Mouse (Mus musculus) cerebellum, adult 9-11 months (tissue): ENCODE data around the gene Abcg2.
"Not testable (repeated sequence)": the region's sequence is repeated elsewhere in the genome, so short reads cannot be mapped to it uniquely, and the experiment has no call there.

Source experiments
- DNase-seq: peaks from one replicate; pipeline ENCODE4 v3.0.0; 2022

Abcg2 gene

DNA sequence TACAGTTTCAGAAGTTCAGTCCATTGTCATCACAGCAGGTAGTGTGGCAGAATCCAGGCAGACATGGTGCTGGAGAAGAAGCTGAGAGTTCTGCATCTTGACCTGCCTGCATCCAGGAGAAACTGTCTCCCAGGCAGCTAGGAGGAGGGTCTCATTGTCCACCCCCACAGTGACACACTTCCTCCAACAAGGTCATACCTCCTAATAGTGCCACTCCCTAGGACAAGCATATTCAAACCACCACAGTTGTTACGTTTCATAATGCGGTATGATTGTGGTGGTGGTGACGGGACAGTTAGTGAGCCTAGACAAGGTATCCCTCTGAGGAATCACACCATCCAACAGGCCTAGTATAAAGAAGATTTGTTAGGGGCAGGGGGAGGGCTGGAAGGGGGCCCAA lies at the start of gene Abcg2:
Abcg2 (plus strand) TSS at position 301 of the 400 bp plus-strand sequence.
- not testable (repeated sequence) for DNase-seq

DNA sequence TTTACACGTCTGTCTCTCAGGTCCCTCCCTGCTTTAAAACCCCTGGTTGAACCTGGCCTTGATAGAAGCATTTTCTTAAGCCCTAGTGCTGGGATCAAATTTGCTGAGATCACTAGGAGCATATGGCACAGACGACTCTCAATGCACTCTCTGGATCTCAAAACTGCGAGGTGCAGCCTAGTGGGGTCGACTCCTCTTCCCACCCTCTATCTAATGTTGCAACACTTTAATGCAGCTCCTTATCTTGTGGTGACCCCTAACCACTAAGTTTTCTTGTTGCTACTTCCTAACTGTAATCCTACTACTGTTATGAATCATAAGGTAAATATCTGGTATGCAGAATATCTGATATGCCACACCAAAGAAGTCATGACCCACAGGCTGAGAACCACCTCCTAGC lies 44.1 kb upstream of the Abcg2 start:
- not testable (repeated sequence) for DNase-seq

GRCm38 (mm10) chr6:58542852-58543251 lies 41.5 kb upstream of the Abcg2 start:
- DNase-seq: not testable (repeated sequence)

DNA sequence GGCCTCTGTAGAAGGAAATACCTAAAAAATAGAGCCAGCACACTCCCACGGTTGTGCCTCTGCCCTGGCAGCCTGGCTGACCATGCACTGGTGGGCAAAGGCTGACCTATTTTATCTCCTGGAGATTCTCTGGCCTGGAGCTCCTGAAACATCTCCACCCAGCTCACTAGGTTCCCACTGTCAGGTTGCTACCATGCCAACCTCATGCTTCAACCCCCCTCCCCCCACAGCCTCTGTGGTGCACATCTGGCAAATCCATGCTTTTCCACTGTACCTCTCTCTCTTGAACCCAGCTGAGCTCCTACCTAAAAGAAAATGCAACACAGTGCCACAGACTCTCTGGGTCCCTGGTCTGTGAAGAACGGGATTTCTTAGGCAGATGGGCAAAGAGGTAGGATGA lies 39.4 kb upstream of the Abcg2 start:
- DNase-seq: not testable (repeated sequence)

DNA sequence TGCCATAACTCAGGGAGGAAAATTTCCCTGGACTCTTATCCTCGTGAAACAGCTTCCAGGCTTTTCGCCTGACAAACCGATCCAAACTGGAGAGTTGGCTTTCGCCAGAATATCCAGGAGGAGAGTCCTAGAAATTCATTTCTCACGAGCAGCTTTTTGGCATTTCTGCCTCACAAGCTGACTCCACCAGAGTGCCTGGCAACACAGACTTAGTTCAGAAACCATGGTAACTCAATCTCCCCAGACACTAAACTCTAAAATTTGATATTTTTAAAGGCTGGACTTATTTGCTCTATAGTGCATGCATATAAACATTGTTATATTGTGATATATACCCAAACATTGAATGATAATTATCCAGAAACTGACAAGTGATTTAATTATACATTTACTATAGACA lies 38.3 kb upstream of the Abcg2 start:
- DNase-seq: not testable (repeated sequence)

- DNase-seq: peak; percentile 11
These were observed 37.5 kb upstream of the Abcg2 start for GRCm38 (mm10) chr6:58546816-58547215.

- not testable (repeated sequence) for DNase-seq
These were observed 30.5 kb upstream of the Abcg2 start for GRCm38 (mm10) chr6:58553812-58554211.

DNA sequence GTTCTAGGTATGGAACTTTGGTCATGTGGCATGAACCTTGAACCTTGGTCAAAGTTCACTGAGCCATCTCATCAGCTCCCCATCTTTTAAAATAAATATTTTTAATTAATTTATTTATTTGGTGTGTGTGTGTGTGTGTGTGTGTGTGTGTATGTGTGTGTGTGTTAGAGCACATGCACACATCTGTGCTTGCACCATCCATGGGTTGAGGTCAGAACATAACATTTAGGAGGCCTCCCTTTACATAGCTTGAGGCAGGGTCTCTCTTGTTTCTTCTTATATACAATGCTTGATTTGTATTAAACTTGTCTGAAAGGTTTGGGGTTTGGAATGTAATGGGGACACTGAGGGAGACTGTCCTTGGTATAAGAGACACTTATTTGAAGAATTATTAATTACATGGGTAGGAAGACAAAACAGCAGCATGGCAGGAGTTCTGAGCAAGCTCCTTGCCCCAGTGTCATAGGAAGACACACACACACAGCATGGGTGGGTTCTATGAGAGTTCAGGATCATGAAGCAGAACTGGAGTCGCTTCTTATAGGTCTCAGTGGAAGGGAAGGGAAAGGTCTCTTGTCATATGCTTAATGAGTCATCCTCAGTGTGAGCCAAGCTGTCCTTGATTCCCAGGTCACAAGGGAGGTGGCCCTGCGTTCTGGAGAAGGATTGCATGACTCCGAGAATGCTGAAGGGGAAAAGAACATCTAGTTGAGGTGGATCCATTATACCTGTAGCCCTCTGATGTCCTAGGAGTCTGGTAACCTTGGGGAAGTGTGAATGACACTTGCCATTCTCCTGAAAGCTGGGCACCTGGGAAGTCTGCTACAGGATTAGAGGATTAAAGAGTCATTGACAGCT lies 9.9 kb downstream of the Abcg2 start:
- DNase-seq: not testable (repeated sequence)

GRCm38 (mm10) chr6:58595639-58596293 lies 11.4 kb downstream of the Abcg2 start:
- DNase-seq: not testable (repeated sequence)

- DNase-seq: no peak
These were observed 12.0 kb downstream of the Abcg2 start for GRCm38 (mm10) chr6:58596294-58596653.

DNA sequence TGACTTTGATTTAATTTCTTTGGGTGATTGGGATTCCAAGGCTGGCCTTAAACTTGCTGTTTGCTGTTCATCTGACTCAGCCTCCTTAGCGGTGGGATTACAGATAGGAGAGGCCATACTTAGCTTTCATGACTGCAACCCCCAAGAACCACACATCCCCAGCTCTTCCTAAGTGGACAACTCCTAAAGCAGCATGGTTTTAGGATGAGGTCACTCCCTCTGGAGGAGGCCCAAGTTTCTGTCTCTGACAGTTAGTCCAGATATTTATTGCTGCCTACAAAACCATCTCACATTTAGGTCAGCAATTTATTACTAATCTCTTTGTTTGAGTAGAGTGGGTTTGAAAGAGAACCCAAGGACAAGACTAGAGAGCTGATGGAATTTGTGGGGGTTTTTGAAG lies 17.8 kb downstream of the Abcg2 start:
- DNase-seq: not testable (repeated sequence)

DNA sequence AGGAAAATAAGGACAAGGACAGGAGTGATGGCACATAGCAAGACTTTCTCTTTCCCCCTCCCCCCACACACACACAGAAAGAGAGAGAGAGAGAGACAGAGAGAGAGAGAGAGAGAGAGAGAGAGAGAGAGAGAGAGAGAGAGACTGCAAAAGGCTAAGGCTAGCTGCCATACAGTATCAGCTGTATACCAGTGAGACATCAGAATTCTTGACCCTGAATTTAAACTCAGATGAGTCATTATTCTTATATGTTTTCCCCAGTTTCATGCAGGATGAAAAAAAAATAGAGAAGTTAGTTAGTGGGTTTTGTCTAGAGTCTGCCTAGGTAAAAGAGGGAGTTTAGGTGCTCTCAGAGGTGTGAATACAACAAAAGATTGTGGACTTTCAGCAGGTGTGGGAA lies 18.7 kb downstream of the Abcg2 start:
- DNase-seq: not testable (repeated sequence)

DNA sequence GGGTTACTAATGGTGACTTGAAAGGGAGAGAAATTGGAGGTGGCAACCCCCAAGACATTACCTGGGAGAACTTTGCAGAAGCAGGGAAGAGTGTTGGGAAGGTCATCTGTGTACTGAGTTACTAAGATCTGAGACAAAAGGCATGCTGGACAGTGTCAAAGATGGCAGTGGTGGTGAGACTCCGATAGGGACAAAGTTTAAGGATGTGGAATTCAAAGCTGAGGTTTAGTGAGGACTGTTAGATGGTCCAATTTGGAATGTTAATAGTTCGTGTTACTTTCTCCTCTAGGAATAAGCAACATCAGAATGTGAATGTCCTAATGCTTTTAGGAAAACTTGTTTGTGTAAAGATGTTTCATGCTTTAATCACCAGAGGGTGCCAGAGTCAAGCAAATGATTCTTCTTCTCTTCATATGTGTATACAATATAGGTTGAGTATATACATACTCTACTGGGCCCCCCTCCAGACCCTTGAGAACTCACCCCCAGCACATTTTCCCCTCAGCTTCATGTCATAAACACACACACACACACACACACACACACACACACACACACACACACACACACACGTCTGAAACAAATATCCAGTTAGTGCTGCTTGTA lies 19.3 kb downstream of the Abcg2 start:
- DNase-seq: not testable (repeated sequence)

- no peak for DNase-seq
These were observed 22.3 kb downstream of the Abcg2 start for GRCm38 (mm10) chr6:58606642-58607041.

DNA sequence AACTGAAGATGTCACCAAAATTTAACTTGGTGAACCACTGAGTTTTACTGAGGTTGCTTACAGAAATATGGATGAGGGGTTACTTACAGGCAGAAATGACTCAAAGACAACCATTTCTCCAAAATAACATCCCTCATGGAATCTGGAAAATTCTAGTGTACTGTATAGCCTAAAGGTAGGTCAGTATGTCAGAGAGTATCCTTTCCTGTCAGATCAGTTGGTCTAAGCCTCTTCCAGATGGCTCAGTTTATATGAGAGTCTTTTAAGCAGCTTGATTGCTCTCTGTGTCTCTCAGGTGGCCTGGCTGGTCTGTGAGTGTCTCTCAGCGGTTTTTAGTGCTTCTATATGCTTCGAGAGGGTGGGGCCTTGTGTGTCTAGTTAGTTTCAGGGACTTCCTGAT lies 24.1 kb downstream of the Abcg2 start:
- DNase-seq: no peak

DNA sequence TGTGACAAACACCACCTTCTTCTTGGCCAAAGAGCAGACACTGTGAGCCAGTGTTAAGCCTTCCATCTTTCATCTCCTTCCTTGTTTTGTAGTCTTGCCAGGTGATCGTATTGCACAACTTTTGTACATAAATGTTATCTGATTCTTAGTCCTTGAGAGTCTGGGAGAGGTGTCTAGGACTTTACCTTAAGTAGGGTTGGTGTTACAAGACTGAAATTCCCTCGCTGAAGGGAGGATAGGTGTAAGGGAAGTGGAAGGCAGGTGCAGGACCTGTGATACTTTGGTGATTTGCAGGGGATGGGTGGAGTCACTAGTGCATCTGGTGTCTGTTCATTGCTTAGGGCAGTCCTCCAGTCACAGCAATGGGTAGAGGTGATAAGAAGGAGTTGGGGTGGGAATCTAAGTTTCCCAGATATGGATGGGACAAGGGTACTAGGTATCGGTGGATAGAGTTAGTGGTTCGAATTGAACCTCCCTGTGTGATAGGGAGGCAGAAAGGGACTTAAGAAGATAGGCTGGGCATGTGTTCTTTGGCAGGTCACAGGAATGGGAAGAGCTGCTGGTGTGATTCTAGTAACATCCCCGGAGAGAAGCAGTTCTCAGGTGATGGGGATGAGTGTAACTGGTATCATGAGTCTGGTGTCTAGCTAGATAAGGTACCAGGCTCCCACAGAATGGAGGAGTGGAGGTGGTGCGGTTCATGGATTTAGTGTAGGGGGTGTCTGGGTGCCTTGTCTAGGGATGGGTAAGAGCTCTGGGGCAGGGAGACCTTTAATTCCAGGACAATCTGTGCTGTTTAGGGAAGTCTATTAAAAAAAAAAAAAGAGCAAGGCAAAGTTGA lies 25.8 kb downstream of the Abcg2 start:
- DNase-seq: no peak

- DNase-seq: no peak
These were observed 26.7 kb downstream of the Abcg2 start for GRCm38 (mm10) chr6:58610760-58611654.

DNA sequence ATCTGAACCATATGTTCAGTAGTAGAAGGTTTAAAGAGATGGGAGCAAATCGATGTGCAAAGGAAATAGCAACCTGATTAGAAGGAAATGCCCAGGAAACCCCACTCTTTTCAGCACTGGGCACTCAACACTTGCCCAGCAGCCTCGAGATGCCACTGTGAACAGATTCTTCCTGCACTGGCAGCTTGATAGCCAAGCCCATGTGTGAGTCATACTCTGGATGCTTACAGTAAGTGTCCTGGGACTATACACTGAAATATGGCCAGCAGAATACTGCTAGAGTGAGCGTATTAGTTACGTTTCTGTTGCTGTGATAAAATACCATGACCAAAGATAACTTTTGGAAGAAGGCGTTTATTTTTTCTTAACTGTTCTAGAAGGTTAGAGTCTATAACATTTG lies 39.8 kb downstream of the Abcg2 start:
- no peak for DNase-seq

GRCm38 (mm10) chr6:58629238-58629637 lies 44.9 kb downstream of the Abcg2 start:
- DNase-seq: no peak

GRCm38 (mm10) chr6:58632419-58632818 lies 48.1 kb downstream of the Abcg2 start:
- no peak for DNase-seq

- DNase-seq: no peak
These were observed 49.4 kb downstream of the Abcg2 start for GRCm38 (mm10) chr6:58633731-58634130.

DNA sequence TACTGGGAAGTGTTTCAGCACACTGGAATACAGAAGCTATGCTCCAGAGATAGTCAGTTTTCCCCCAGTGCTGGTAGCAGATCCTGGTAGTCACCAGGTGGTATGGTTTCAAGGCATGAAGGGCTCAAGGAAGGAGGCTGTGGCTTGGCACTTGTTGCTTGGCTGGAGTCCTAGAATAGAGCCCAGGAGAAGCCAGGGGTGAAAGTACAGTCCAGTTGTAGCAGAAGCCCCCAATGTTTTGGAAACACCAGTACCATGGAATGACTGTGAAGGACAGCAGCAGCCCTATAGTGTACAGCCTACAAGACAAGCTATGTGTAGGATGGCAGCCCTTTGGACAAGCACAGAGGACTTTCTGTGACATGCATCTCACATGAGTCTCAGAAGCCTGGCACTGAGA lies 54.2 kb downstream of the Abcg2 start:
- no peak for DNase-seq
